Mouse (Mus musculus): Measurements from ENCODE around the gene Gm10643.

DNA sequence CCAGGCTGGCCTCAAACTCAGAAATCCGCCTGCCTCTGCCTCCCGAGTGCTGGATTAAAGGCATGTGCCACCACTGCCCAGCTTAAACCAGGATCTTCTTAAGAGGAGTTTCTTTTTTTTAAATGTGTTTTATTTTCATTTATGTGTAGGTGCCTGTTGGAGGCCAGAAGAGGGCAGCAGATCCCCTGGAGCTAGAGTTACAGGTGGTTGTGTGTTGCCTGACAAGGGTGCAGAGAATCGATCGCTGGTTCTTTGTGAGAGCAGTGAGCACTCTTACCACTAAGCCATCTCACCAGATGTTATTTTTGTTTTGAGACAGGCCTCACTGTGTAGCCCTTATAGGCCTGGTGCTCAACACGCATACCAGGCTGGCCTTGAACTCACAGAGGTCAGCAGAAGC is 49.1 kb downstream of the Gm10643 start:
- no peak for TF ChIP-seq CTCF (conservative IDR thresholded peaks at IDR 0.05; ENCODE audit: insufficient read depth, insufficient read length, low read depth, low read length)
- TF ChIP-seq POLR2A (IDR thresholded peaks at IDR 0.05; ENCODE audit: low read depth, low read length) = no peak
